ENCODE assay signal across 28 mouse cellular contexts in the genomic region with DNA sequence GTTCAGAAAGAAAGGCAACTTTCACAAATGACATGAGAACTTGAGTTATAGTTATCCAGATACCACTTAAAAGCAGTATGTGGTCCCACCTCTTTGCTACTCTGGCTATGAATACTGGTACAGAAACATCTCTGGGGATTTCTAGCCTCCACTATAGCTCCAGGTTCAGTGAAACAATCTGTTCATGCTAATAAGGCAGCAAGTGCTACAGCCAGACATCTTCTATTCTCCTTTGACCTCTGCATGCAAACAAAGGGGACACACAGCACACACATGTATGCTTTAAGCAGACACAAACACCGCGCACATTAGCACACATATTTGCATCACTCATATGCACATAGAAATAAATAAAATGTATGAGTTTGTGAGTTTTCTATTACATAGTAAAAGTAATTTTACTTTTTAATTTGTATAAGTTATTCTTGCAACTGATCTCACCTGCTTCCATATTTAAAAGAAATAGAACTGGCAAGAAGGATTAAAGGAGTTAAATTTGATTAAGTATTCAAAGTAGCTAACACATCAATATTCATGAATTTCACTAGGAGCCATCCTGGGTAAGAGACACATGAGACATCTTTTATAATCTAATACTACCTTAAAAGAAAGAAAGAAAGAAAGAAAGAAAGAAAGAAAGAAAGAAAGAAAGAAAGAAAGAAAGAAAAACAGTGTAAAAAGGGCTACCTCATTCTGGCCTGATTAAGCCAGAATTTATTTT.
DNase-seq lines count a peak whose midpoint lies in the region; ATAC-seq lines count a peak whose summit lies in the region.
"Had no signal": no experiment of that assay in that cellular context is flagged by ENCODE, and none has a peak within 500 bp of the region (broad histone marks: within the 10 kb centered on the region; RNA-seq: fewer than 3 reads in every experiment).

No protein-coding gene starts in this region.

- no peak overlapping the region for H3K4me2 ChIP-seq in hindbrain, embryonic 11.5 days (replicated peaks; ENCODE audit: low read depth, low read length)
- no peak overlapping the region for H3K4me2 ChIP-seq in neural tube, embryonic 11.5 days (ENCODE audit: low read depth)
- no peak overlapping the region for H3K4me2 ChIP-seq in forebrain, embryonic 15.5 days (replicated peaks)
- no peak overlapping the region for H3K4me2 ChIP-seq in midbrain, embryonic 15.5 days
- H3K4me2 ChIP-seq: embryonic facial prominence, embryonic 13.5 days; heart, embryonic 15.5 days; limb, embryonic 15.5 days; liver, embryonic 13.5 days; stomach, embryonic 15.5 days had no signal

- no peaks in the 10 kb centered on the region for H3K27me3 ChIP-seq in hindbrain, embryonic 11.5 days (ENCODE audit: control insufficient read depth, insufficient read depth, low read length)
- no peaks in the 10 kb centered on the region for H3K27me3 ChIP-seq in hindbrain, embryonic 10.5 days (ENCODE audit: insufficient read depth, poor library complexity, severe bottlenecking)
- H3K27me3 ChIP-seq in neural tube, embryonic 11.5 days (ENCODE audit: control insufficient read depth, insufficient read depth, low read length): no peaks in the 10 kb centered on the region
- H3K27me3 ChIP-seq in forebrain, embryonic 15.5 days: no peaks in the 10 kb centered on the region
- H3K27me3 ChIP-seq in midbrain, embryonic 15.5 days (replicated peaks): no peaks in the 10 kb centered on the region
- H3K27me3 ChIP-seq: embryonic facial prominence, embryonic 13.5 days; heart, embryonic 15.5 days; limb, embryonic 15.5 days; liver, embryonic 13.5 days; stomach, embryonic 15.5 days had no signal

- WGBS in hindbrain, embryonic 11.5 days: 65% methylated on average over 2 of the region's 2 CpGs
- 79% methylated on average over 2 of the region's 2 CpGs for WGBS in hindbrain, embryonic 10.5 days
- WGBS in neural tube, embryonic 11.5 days: 75% methylated on average over 2 of the region's 2 CpGs
- WGBS in forebrain, embryonic 15.5 days: 35% methylated on average over 2 of the region's 2 CpGs
- 29% methylated on average over 2 of the region's 2 CpGs for WGBS in midbrain, embryonic 15.5 days

- no peaks in the 10 kb centered on the region for H3K9me3 ChIP-seq in hindbrain, embryonic 11.5 days (ENCODE audit: control insufficient read depth, low read length)
- no peaks in the 10 kb centered on the region for H3K9me3 ChIP-seq in hindbrain, embryonic 10.5 days
- H3K9me3 ChIP-seq in neural tube, embryonic 11.5 days (ENCODE audit: control insufficient read depth, low read length): no peaks in the 10 kb centered on the region
- no peaks in the 10 kb centered on the region for H3K9me3 ChIP-seq in forebrain, embryonic 15.5 days
- no peaks in the 10 kb centered on the region for H3K9me3 ChIP-seq in midbrain, embryonic 15.5 days
- H3K9me3 ChIP-seq: embryonic facial prominence, embryonic 13.5 days; heart, embryonic 15.5 days; limb, embryonic 10.5 days; limb, embryonic 15.5 days; liver, embryonic 13.5 days; stomach, embryonic 15.5 days had no signal

- H3K9ac ChIP-seq in hindbrain, embryonic 11.5 days (ENCODE audit: low read depth, low read length): no peak overlapping the region
- H3K9ac ChIP-seq in neural tube, embryonic 11.5 days (ENCODE audit: low read length): no peak overlapping the region
- no peak overlapping the region for H3K9ac ChIP-seq in forebrain, embryonic 15.5 days (replicated peaks)
- no peak overlapping the region for H3K9ac ChIP-seq in midbrain, embryonic 15.5 days
- H3K9ac ChIP-seq: embryonic facial prominence, embryonic 13.5 days; heart, embryonic 15.5 days; limb, embryonic 15.5 days; liver, embryonic 13.5 days; stomach, embryonic 15.5 days had no signal

- intact Hi-C loops in heart, postnatal 14 days (cut with DNase I): no loop called here

- DNase-seq in hindbrain, embryonic 11.5 days (ENCODE audit: low spot score): peak; percentile 12
- DNase-seq in hindbrain, embryonic 10.5 days (ENCODE audit: low spot score): no peak
- no peak for DNase-seq in neural tube, embryonic 11.5 days (ENCODE audit: low spot score)
- no peak for DNase-seq in neural tube, embryonic 10.5 days (ENCODE audit: extremely low spot score, low spot score)
- DNase-seq in lung, postnatal 4 days: no peak
- no peak for DNase-seq in heart, postnatal 14 days
- DNase-seq: adrenal gland, postnatal 25 days; B cell, adult 2 months; cerebellum, adult 2 months; cerebellum, postnatal 14 days; gastrocnemius, postnatal 10 days; heart, postnatal 4 days; kidney, adult 11 months; kidney, postnatal 14 days; layer of hippocampus, adult 9-11 months; liver, embryonic 13.5 days; lung, adult 18-20 months; right cerebral cortex, postnatal 25 days; thymus, postnatal 14 days had no signal

- ATAC-seq in hindbrain, embryonic 11.5 days (ENCODE audit: low FRiP score): peak; percentile 81
- ATAC-seq in neural tube, embryonic 11.5 days (ENCODE audit: insufficient read depth, low FRiP score, low TSS enrichment): peak; percentile 29; the same call in 1 of the 2 replicates
- peak; percentile 41; the same call in 1 of the 2 replicates for ATAC-seq in forebrain, embryonic 15.5 days (replicated peaks)
- ATAC-seq in midbrain, embryonic 15.5 days (replicated peaks): peak; percentile 56; the same call in 1 of the 2 replicates
- ATAC-seq: lung, postnatal 0 days had no signal

- H3K27ac ChIP-seq in hindbrain, embryonic 11.5 days (ENCODE audit: low read depth, low read length): no peak overlapping the region
- H3K27ac ChIP-seq in hindbrain, embryonic 10.5 days: no peak overlapping the region
- no peak overlapping the region for H3K27ac ChIP-seq in neural tube, embryonic 11.5 days (ENCODE audit: low read depth, low read length)
- no peak overlapping the region for H3K27ac ChIP-seq in forebrain, embryonic 15.5 days (replicated peaks)
- H3K27ac ChIP-seq in midbrain, embryonic 15.5 days: no peak overlapping the region
- H3K27ac ChIP-seq: embryonic facial prominence, embryonic 13.5 days; heart, embryonic 15.5 days; limb, embryonic 10.5 days; limb, embryonic 15.5 days; liver, embryonic 13.5 days; stomach, embryonic 15.5 days had no signal

- H3K36me3 ChIP-seq in hindbrain, embryonic 11.5 days (ENCODE audit: control insufficient read depth, insufficient read depth, low read length): no peaks in the 10 kb centered on the region
- H3K36me3 ChIP-seq in hindbrain, embryonic 10.5 days: no peaks in the 10 kb centered on the region
- no peaks in the 10 kb centered on the region for H3K36me3 ChIP-seq in neural tube, embryonic 11.5 days (ENCODE audit: control insufficient read depth, insufficient read depth, low read length)
- no peaks in the 10 kb centered on the region for H3K36me3 ChIP-seq in forebrain, embryonic 15.5 days
- H3K36me3 ChIP-seq in midbrain, embryonic 15.5 days (replicated peaks): no peaks in the 10 kb centered on the region
- H3K36me3 ChIP-seq: embryonic facial prominence, embryonic 13.5 days; heart, embryonic 15.5 days; limb, embryonic 10.5 days; limb, embryonic 15.5 days; liver, embryonic 13.5 days; stomach, embryonic 15.5 days had no signal

- no peaks in the 10 kb centered on the region for H3K4me1 ChIP-seq in hindbrain, embryonic 11.5 days (replicated peaks; ENCODE audit: control insufficient read depth, insufficient read depth, low read length)
- H3K4me1 ChIP-seq in hindbrain, embryonic 10.5 days (replicated peaks): no peaks in the 10 kb centered on the region
- H3K4me1 ChIP-seq in neural tube, embryonic 11.5 days (ENCODE audit: control insufficient read depth, insufficient read depth, low read length): no peaks in the 10 kb centered on the region; the same call in 1 of the 2 replicates
- H3K4me1 ChIP-seq in forebrain, embryonic 15.5 days: peaks cover 4% of the 10 kb centered on the region; the same call in 1 of the 2 replicates
- peaks cover 7% of the 10 kb centered on the region; the same call in 1 of the 2 replicates for H3K4me1 ChIP-seq in midbrain, embryonic 15.5 days
- H3K4me1 ChIP-seq: embryonic facial prominence, embryonic 13.5 days; heart, embryonic 15.5 days; limb, embryonic 10.5 days; limb, embryonic 15.5 days; liver, embryonic 13.5 days; stomach, embryonic 15.5 days had no signal

- H3K4me3 ChIP-seq in hindbrain, embryonic 11.5 days (ENCODE audit: low read depth, low read length): no peak overlapping the region
- no peak overlapping the region for H3K4me3 ChIP-seq in hindbrain, embryonic 10.5 days
- H3K4me3 ChIP-seq in neural tube, embryonic 11.5 days (ENCODE audit: low read depth, low read length): no peak overlapping the region
- no peak overlapping the region for H3K4me3 ChIP-seq in forebrain, embryonic 15.5 days
- H3K4me3 ChIP-seq in midbrain, embryonic 15.5 days: no peak overlapping the region
- H3K4me3 ChIP-seq: embryonic facial prominence, embryonic 13.5 days; heart, embryonic 15.5 days; limb, embryonic 10.5 days; limb, embryonic 15.5 days; liver, embryonic 13.5 days; myocyte; stomach, embryonic 15.5 days had no signal

Comparison
In these comparisons a context has a peak if more than half of its experiments do, and no peak if none do; other contexts are left out.
1. ATAC-seq: peak in every context shown above with its lines; median percentile 81 in hindbrain, embryonic 11.5 days; 56 in midbrain, embryonic 15.5 days; 41 in forebrain, embryonic 15.5 days; 29 in neural tube, embryonic 11.5 days.